Mouse (Mus musculus) neural tube, embryonic 12.5 days (tissue): ENCODE measurements around the gene Itpr1. TPM values are rescaled to one million over a fixed set of nuclear protein-coding genes. Genes with fewer than 3 reads are reported as not detected.

Experiments used
- ATAC-seq: fragments of 200-750 bp; cut with Nextera tagmentation; 2 replicates; pipeline ENCODE4 v1.8.0; 2017; ENCODE audit warnings: low read depth, mild to moderate bottlenecking, moderate TSS enrichment, moderate library complexity; ENCODE audit not compliant: low FRiP score
- H3K27ac ChIP-seq: fragments of 300-500 bp; sonication (generic); 2 replicates; pipeline ENCODE4 v1.5.1; 2016
- H3K27me3 ChIP-seq: fragments of 300-500 bp; sonication (generic); replicated peaks from 2 replicates; pipeline ENCODE4 v1.6.1; 2016; ENCODE audit warnings: mild to moderate bottlenecking
- H3K36me3 ChIP-seq: fragments of 300-500 bp; sonication (generic); 2 replicates; pipeline ENCODE4 v1.6.1; 2016; ENCODE audit warnings: mild to moderate bottlenecking
- H3K4me1 ChIP-seq: fragments of 300-500 bp; sonication (generic); 2 replicates; pipeline ENCODE4 v1.6.1; 2016
- H3K4me2 ChIP-seq: fragments of 300-500 bp; sonication (generic); replicated peaks from 2 replicates; pipeline ENCODE4 v1.6.1; 2016; ENCODE audit warnings: mild to moderate bottlenecking
- H3K4me3 ChIP-seq: fragments of 300-500 bp; sonication (generic); 2 replicates; pipeline ENCODE4 v1.5.1; 2016
- H3K9ac ChIP-seq: fragments of 300-500 bp; sonication (generic); 2 replicates; pipeline ENCODE4 v1.6.1; 2016; ENCODE audit warnings: mild to moderate bottlenecking
- H3K9me3 ChIP-seq: fragments of 300-500 bp; sonication (generic); 2 replicates; pipeline ENCODE4 v1.6.1; 2016; ENCODE audit warnings: mild to moderate bottlenecking
- WGBS: fragments of 180-500 bp; shearing (Covaris S2); methylation state at CpG from one replicate; pipeline ENCODE4 v1.1.7; 2016; 5-methylcytosine and 5-hydroxymethylcytosine counted together
- polyA plus RNA-seq: library from polyadenylated mRNA; unstranded; fragments of >200 nt; fragmentation: Nextera tagmentation; extraction: Ambion mirVana; gene quantifications from 2 replicates; pipeline ENCODE4 v1.2.1, GENCODE M21; 2016

Itpr1 gene
- polyA plus RNA-seq, 1 experiment from 2014 or later: 6.9 TPM

DNA sequence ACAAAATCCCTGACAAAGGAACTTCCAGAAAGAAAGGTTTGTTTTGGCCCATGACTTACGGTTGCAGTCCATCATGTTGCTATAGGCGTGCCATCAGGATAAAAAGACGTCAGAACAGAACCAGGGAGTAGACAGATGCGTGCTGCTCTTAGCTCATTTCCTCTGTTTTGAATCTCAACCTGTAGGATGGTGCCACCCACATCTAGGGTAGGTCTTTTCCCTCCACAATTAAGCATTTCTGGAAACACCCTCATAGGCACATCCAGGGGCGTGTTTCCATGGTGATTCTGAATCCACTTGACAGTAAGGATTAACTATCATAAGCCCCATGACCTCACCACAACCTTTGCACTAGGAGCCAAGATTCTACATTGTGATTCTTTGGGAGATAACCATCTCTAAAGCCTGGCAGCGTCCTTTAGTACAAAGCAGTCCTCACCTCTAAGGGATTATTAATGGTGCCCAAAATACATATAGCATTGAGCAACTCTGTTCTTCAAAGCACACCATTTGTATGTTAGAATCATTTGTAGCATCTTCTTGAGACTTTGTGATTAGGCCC, 111.6 kb downstream of the Itpr1 start:
- 84% methylated on average over 6 of the region's 6 CpGs for WGBS
- Histone ChIP-seq H3K9ac (no peak overlapping the region), H3K4me3 (no peak overlapping the region), H3K27ac (no peak overlapping the region), H3K27me3 (no peaks in the 10 kb centered on the region), H3K4me1 (no peaks in the 10 kb centered on the region), H3K4me2 (no peak overlapping the region), H3K36me3 (no peaks in the 10 kb centered on the region), H3K9me3 (no peaks in the 10 kb centered on the region)
- ATAC-seq: no peak

DNA sequence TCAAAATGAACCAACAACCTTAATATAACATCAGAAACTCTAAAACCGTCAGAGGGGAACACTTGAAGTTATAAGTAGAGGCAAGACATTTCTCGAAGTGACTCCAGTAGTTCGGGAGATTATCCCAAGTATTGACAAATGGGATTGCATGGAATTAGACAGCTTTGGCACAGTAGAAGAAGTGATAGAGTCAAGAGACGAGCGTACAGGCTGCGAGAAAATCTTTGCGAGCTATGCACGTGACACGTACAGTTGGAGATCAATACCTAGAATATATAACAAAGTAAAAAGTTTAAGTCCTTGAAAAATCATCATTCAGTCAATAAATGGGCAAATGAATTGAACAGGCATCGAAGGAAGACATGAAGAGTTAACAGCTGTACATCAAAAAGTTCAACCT, 112.5 kb downstream of the Itpr1 start:
- H3K4me2 ChIP-seq: no peak overlapping the region
- no peaks in the 10 kb centered on the region for H3K4me1 ChIP-seq
- no peak overlapping the region for H3K4me3 ChIP-seq
- H3K36me3 ChIP-seq: no peaks in the 10 kb centered on the region
- no peak overlapping the region for H3K9ac ChIP-seq
- no peaks in the 10 kb centered on the region for H3K9me3 ChIP-seq
- H3K27ac ChIP-seq: no peak overlapping the region
- no peaks in the 10 kb centered on the region for H3K27me3 ChIP-seq
- ATAC-seq: no peak
- WGBS: 95% methylated on average over 10 of the region's 10 CpGs

DNA sequence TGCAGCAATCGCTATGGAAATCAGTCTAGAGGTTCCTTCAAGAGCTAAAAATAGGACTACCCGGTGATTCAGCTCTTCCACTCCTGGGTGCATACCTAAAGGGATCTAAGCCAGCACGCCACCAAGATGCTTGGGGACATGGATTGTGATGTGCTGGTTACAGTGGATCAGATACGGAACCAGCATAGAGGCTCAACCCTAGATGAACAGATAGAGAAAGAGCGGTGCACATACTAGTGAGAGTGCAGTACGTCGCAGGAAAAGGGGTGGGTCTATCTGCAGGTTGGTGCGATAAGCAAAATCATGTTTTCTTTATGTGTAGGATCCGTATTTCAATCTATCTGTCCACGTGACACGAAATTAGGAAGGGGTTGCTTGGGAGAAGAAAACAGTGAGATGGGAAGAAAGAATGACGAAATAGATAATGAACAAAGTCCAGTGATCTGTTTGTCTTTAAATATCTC, 113.1 kb downstream of the Itpr1 start:
- H3K4me1 ChIP-seq: no peaks in the 10 kb centered on the region
- H3K27ac ChIP-seq: no peak overlapping the region
- ATAC-seq: no peak
- H3K9me3 ChIP-seq: no peaks in the 10 kb centered on the region
- no peaks in the 10 kb centered on the region for H3K27me3 ChIP-seq
- H3K9ac ChIP-seq: no peak overlapping the region
- H3K4me3 ChIP-seq: no peak overlapping the region
- 95% methylated on average over 12 of the region's 12 CpGs for WGBS
- H3K36me3 ChIP-seq: no peaks in the 10 kb centered on the region
- no peak overlapping the region for H3K4me2 ChIP-seq

DNA sequence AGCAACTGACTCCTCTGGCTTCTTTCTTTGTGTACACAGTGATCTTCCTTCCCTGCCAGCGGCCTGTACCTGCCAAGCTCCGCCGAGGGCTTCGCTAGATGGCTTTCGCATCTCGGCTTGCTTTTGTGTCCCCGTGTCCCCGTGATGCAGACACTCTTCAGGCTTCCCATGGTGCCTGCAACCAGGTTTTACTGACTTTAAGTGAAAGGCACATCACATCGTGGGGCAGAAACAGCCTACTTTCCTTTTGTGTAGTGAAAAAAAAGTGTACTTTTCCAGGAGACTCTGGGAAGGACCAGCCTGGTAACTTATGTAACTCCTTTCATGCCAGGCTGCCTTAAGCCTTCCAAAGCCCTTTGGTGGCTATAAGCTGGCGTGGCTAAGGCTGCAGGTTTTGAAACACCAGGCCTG, 113.9 kb downstream of the Itpr1 start:
- Histone ChIP-seq H3K9ac (no peak overlapping the region), H3K9me3 (no peaks in the 10 kb centered on the region), H3K4me2 (no peak overlapping the region), H3K27me3 (no peaks in the 10 kb centered on the region), H3K4me1 (no peaks in the 10 kb centered on the region), H3K27ac (no peak overlapping the region), H3K36me3 (no peaks in the 10 kb centered on the region), H3K4me3 (no peak overlapping the region)
- ATAC-seq: no peak
- WGBS: 81% methylated on average over 10 of the region's 10 CpGs

DNA sequence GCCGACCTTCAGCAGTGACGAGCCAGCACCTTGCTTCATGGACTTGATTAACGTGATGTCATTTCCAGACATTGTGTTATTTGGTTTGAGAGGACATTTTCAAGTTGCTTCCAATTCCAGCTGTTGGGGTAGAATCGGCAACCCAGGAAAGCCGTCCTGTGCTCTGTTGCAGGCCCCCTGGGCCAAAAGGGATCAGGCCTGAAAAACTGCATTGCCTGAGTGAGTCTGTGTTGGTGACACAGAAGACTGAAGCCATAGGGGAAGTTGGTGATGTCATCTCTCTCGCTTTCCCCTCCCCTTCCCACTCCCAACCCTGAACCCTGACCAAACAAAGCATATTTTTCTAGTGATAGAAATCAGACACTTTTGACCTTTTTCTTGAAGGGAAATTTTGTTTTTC, 114.7 kb downstream of the Itpr1 start:
- WGBS: 79% methylated on average over 6 of the region's 6 CpGs
- no peaks in the 10 kb centered on the region for H3K9me3 ChIP-seq

DNA sequence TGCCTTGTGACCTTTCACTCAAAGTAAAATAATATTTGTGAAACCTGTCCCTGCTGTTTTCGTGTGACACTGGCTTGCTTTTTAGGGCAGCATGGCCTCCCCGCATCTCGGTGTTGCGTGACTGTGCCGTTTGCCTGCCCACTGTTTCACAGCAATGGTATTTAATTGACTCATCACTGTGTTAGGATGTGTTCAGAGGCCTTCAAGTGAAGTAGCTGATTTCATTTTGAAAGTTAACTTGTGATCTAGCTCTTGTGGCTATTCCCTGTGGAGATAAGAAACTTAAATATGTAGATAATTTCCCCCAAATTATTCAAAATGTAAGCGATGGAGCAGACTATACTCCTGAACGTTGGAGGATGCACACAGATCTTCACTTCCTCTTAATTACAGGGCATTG, 115.4 kb downstream of the Itpr1 start:
- no peaks in the 10 kb centered on the region for H3K4me1 ChIP-seq
- H3K4me2 ChIP-seq: no peak overlapping the region
- no peaks in the 10 kb centered on the region for H3K27me3 ChIP-seq
- H3K4me3 ChIP-seq: no peak overlapping the region
- ATAC-seq: no peak
- H3K9ac ChIP-seq: no peak overlapping the region
- 85% methylated on average over 7 of the region's 7 CpGs for WGBS
- H3K36me3 ChIP-seq: no peaks in the 10 kb centered on the region
- no peak overlapping the region for H3K27ac ChIP-seq
- H3K9me3 ChIP-seq: no peaks in the 10 kb centered on the region

More for the DNA sequence above, 114.7 kb downstream of the Itpr1 start:
- no peak overlapping the region for H3K9ac ChIP-seq
- H3K4me2 ChIP-seq: no peak overlapping the region
- H3K4me1 ChIP-seq: no peaks in the 10 kb centered on the region
- H3K27me3 ChIP-seq: no peaks in the 10 kb centered on the region
- no peaks in the 10 kb centered on the region for H3K36me3 ChIP-seq
- H3K27ac ChIP-seq: no peak overlapping the region
- no peak for ATAC-seq
- no peak overlapping the region for H3K4me3 ChIP-seq

DNA sequence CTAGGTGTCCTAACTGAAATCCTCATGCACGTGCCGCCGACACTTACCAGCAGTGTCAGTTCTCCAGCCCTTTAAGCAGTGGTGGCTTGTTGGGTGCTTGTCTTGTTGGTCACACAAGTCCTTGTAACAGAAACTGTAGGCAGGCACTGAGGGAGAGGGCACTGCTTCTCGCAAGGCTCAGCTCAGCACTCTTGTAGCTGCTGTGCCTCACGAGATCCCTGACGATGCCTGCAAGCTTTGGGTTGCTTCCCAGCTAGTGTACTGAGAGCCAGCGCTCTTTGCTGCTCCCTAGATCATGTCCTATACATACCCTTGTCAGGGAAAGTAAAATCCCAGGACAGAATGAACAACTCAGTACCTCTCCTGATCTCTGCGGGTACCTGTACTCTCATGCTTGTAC, 117.6 kb downstream of the Itpr1 start:
- Histone ChIP-seq H3K9ac (no peak overlapping the region), H3K4me1 (no peaks in the 10 kb centered on the region), H3K4me2 (no peak overlapping the region), H3K9me3 (no peaks in the 10 kb centered on the region), H3K27me3 (no peaks in the 10 kb centered on the region), H3K27ac (no peak overlapping the region), H3K36me3 (no peaks in the 10 kb centered on the region), H3K4me3 (no peak overlapping the region)
- 89% methylated on average over 8 of the region's 8 CpGs for WGBS
- ATAC-seq: no peak

DNA sequence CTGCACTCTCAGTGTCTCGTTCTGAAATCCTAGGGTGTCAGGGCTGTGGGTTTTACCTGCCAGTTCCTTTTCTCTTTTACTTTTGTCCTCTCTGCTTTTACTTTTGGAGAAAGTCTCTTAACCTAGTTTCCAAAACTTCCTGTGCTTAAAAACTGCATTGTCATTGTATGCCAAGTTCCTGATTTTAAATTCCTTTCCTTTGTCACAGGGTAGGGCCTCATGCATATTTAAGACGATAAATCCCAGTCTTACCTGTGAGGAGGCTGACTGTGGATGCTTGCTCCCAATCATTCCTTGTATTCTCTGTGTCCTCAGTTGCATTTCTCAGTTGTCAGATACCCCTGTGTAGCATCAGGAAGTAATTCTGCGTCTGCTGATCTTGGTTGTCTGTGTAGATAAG, 118.4 kb downstream of the Itpr1 start:
- WGBS: 78% methylated on average over 3 of the region's 3 CpGs
- ATAC-seq: no peak
- Histone ChIP-seq H3K27ac (no peak overlapping the region), H3K9me3 (no peaks in the 10 kb centered on the region), H3K4me3 (no peak overlapping the region), H3K4me2 (no peak overlapping the region), H3K4me1 (no peaks in the 10 kb centered on the region), H3K9ac (no peak overlapping the region), H3K27me3 (no peaks in the 10 kb centered on the region), H3K36me3 (no peaks in the 10 kb centered on the region)

DNA sequence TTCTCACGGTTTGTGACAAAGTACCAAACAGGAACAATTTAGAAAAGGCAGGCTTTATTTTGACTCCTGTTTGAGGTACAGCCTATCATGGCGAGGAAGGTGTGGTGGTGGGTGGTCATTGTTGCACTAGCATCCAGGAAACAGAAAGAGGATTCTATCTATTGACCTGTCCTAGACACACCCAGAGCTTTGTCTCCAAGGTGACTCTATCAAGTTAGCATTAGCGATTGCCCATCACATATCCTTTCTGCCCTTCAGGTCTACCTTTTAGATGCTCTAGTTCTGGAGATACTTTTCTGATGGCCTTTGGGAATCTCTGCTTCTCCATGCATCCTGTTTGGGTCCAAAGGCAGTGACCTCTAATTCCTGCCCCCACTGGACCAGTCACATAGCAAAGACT, 121.2 kb downstream of the Itpr1 start:
- WGBS: 87% methylated on average over 3 of the region's 3 CpGs
- H3K27me3 ChIP-seq: no peaks in the 10 kb centered on the region
- no peak overlapping the region for H3K4me3 ChIP-seq
- ATAC-seq: no peak
- no peak overlapping the region for H3K4me2 ChIP-seq
- H3K9ac ChIP-seq: no peak overlapping the region
- no peaks in the 10 kb centered on the region for H3K36me3 ChIP-seq
- no peaks in the 10 kb centered on the region for H3K9me3 ChIP-seq
- no peak overlapping the region for H3K27ac ChIP-seq
- no peaks in the 10 kb centered on the region for H3K4me1 ChIP-seq

DNA sequence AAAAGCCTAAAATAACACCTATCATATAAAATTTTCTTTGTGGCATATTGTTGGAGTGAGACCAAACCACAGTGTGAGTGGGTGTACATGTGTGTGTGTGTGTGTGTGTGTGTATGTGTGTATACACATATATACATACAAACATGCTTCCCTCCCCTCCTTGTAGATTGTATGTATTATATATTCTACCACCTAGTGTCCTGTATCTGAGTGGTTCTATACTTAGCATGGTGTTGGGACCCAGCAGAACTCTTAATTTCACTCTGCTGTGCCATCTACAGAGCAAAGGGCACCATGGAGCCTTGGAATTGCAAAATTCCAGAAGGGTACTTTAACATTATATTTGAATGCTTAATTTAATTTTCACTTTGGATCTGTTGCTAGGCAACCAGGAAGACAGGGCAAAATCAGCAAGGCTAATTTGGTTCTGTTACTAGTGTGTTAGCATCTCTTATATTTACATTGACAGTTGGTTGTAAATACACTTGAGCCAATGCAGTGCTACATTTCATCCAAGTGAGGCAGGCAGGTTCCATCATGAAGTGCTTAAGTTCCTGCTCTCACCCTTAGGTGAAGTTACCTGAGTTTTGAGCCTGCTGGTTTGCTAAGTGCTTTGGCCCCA, 122.4 kb downstream of the Itpr1 start:
- Histone ChIP-seq H3K27ac (no peak overlapping the region), H3K9ac (no peak overlapping the region), H3K4me1 (no peaks in the 10 kb centered on the region), H3K27me3 (no peaks in the 10 kb centered on the region), H3K4me3 (no peak overlapping the region), H3K36me3 (no peaks in the 10 kb centered on the region), H3K4me2 (no peak overlapping the region), H3K9me3 (no peaks in the 10 kb centered on the region)
- no peak for ATAC-seq

DNA sequence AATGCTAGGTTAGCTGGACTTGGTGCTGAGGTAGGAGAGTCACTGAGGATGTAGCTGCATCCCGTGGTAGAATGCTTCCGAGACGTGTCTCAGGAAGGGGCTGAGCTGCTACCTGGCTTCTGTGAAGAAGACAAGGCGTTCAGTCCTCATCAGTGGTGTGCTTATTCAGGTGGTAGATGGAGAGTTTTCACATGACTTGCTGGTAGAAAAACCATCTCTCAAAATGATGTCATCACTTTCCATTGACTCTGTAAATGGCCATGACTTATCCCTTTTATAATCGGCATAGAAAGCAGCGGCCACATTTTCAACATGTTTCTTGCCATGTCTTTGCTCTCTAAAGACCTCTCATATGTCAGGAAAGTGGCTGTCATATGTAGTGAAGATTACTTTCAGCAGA, 123.6 kb downstream of the Itpr1 start:
- 87% methylated on average over 6 of the region's 6 CpGs for WGBS
- Histone ChIP-seq H3K36me3 (no peaks in the 10 kb centered on the region), H3K27ac (no peak overlapping the region), H3K4me1 (no peaks in the 10 kb centered on the region), H3K4me3 (no peak overlapping the region), H3K9me3 (no peaks in the 10 kb centered on the region), H3K9ac (no peak overlapping the region), H3K27me3 (no peaks in the 10 kb centered on the region), H3K4me2 (no peak overlapping the region)
- ATAC-seq: no peak

DNA sequence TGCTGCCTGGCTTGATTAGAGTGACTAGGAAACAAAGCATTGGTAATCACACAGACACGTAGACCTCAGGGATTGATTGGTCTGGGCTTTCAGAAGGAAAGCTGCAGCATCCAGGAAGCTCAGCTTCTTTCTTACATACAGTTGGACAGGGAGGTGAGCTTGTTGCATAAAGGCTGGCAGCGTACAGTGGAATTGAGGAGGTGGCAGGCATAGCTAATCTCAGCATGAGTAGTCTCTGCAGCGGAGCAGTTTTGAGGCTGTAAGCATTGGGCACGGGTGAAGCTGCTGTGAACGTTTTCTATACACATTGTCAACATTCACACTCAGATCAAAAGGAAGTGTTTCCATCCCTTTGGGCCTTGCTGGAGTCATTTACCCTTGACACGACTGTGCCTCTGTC, 124.4 kb downstream of the Itpr1 start:
- Histone ChIP-seq H3K27ac (no peak overlapping the region), H3K27me3 (no peaks in the 10 kb centered on the region), H3K36me3 (no peaks in the 10 kb centered on the region), H3K4me2 (no peak overlapping the region), H3K4me1 (no peaks in the 10 kb centered on the region), H3K9me3 (no peaks in the 10 kb centered on the region), H3K9ac (no peak overlapping the region), H3K4me3 (no peak overlapping the region)
- no peak for ATAC-seq
- 75% methylated on average over 6 of the region's 6 CpGs for WGBS

DNA sequence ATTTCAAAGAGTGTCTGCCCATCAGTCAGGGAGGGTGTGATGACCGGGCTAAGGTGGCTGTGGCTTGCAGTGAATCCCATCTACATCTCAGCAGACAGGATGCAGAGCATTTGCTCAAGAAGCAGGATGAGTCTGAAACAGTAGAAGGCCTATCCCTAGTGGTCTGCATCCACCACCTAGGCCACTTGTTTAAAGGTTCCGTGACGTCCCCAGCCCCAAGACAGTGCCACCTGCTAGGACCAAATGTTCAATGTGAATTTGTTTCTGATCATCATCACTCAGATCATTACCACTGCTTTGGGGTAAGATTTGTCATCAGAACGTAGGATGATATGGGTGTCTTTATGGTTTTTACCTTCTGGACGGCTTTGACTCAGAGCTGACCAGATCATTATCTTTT, 125.5 kb downstream of the Itpr1 start:
- H3K9ac ChIP-seq: no peak overlapping the region
- H3K4me3 ChIP-seq: no peak overlapping the region
- no peaks in the 10 kb centered on the region for H3K9me3 ChIP-seq
- no peak for ATAC-seq
- H3K36me3 ChIP-seq: no peaks in the 10 kb centered on the region
- no peaks in the 10 kb centered on the region for H3K27me3 ChIP-seq
- no peaks in the 10 kb centered on the region for H3K4me1 ChIP-seq
- H3K4me2 ChIP-seq: no peak overlapping the region
- WGBS: 92% methylated on average over 5 of the region's 5 CpGs
- H3K27ac ChIP-seq: no peak overlapping the region
